Mouse (Mus musculus) liver, embryonic 18 days (tissue): Measurements from ENCODE around the gene Zfp955a. TPM values are rescaled to one million over a fixed set of nuclear protein-coding genes. Genes with fewer than 3 reads are reported as not detected.

Source experiments
- polyA plus RNA-seq: library from polyadenylated mRNA; depleted of rRNA; stranded (reverse); fragments of >200 nt; gene quantifications from 2 replicates; pipeline ENCODE4 v1.2.3, GENCODE M21; 2012; rRNA removed

Gene Zfp955a
- 1.8 TPM in 2 replicates for polyA plus RNA-seq

GRCm38 (mm10) chr17:33254530-33255318 lies at the start of gene Zfp955a:
Gene Zfp955a (minus strand): TSS chr17:33255145.

GRCm38 (mm10) chr17:33289039-33289875 lies 34.3 kb upstream of the Zfp955a start, which contains the start of gene Zfp955b:
Gene Zfp955b (plus strand): TSS chr17:33289544.

GRCm38 (mm10) chr17:33264376-33264775 lies 9.4 kb upstream of the Zfp955a start, which contains the start of gene Olfr63:
Gene Olfr63 (plus strand): TSS chr17:33264676.

GRCm38 (mm10) chr17:33221590-33221989 lies 33.4 kb downstream of the Zfp955a start, which contains the start of gene Olfr1564:
Gene Olfr1564 (minus strand): TSS chr17:33221690.

GRCm38 (mm10) chr17:33191002-33191401 lies 63.9 kb downstream of the Zfp955a start, which contains the start of gene Olfr239:
Gene Olfr239 (plus strand): TSS chr17:33191302.

Other genes starting within 250 kb of the Zfp955a start
- gene Zfp763, start 221.7 kb downstream of the Zfp955a start, polyA plus RNA-seq = 0.87 and 0.97 TPM in 2 replicates
- not detected in 2 replicates for gene 4921501E09Rik, start 187.1 kb downstream of the Zfp955a start, polyA plus RNA-seq
- gene Zfp563, start 165.8 kb downstream of the Zfp955a start, polyA plus RNA-seq = 0.86 and 0.99 TPM in 2 replicates
- not detected in 2 replicates for gene Morc2b, start 115.5 kb downstream of the Zfp955a start, polyA plus RNA-seq
- gene Olfr55, start 86.7 kb downstream of the Zfp955a start, polyA plus RNA-seq = not detected in 2 replicates
- gene Olfr239, start 63.8 kb downstream of the Zfp955a start, polyA plus RNA-seq = not detected in 2 replicates
- gene Olfr1564, start 33.5 kb downstream of the Zfp955a start, polyA plus RNA-seq = 0.01 TPM in 1 of 2 replicates, not detected in the other
- gene Olfr63, start 9.5 kb upstream of the Zfp955a start, polyA plus RNA-seq = not detected in 2 replicates
- gene Zfp955b, start 34.4 kb upstream of the Zfp955a start, polyA plus RNA-seq = 1.3 and 1.5 TPM in 2 replicates
- 1.1 and 1.4 TPM in 2 replicates for gene Zfp81, start 103.7 kb upstream of the Zfp955a start, polyA plus RNA-seq
- gene Zfp101, start 139.5 kb upstream of the Zfp955a start, polyA plus RNA-seq = 4.3 and 4.8 TPM in 2 replicates
- gene Actl9, start 177.8 kb upstream of the Zfp955a start, polyA plus RNA-seq = not detected in 2 replicates